Mouse (Mus musculus) midbrain, embryonic 15.5 days (tissue): ENCODE measurements at regions not wholly inside any gene's neighbourhood (a gene's known extent, or its start where the extent isn't known, plus 50 kb on each side); places are given as distances from the start of the nearest gene placed in this dataset.
"Not testable (repeated sequence)": the region's sequence is repeated elsewhere in the genome, so short reads cannot be mapped to it uniquely, and the experiment has no call there.

ENCODE experiments used
- ATAC-seq: fragments of 200-750 bp; cut with Nextera tagmentation; replicated peaks from 2 replicates; pipeline ENCODE4 v1.8.0; 2017; ENCODE audit warnings: moderate TSS enrichment
- H3K27ac ChIP-seq: fragments of 300-500 bp; sonication (generic); 2 replicates; pipeline ENCODE4 v1.5.1; 2015; ENCODE audit warnings: mild to moderate bottlenecking, inconsistent platforms
- H3K27me3 ChIP-seq: fragments of 300-500 bp; sonication (generic); replicated peaks from 2 replicates; pipeline ENCODE4 v1.6.1; 2015; ENCODE audit warnings: inconsistent platforms
- H3K36me3 ChIP-seq: fragments of 300-500 bp; sonication (generic); replicated peaks from 2 replicates; pipeline ENCODE4 v1.6.1; 2015; ENCODE audit warnings: inconsistent platforms
- H3K4me1 ChIP-seq: fragments of 300-500 bp; sonication (generic); 2 replicates; pipeline ENCODE4 v1.6.1; 2015; ENCODE audit warnings: inconsistent platforms
- H3K4me2 ChIP-seq: fragments of 300-500 bp; sonication (generic); 2 replicates; pipeline ENCODE4 v1.6.1; 2015; ENCODE audit warnings: inconsistent platforms, mild to moderate bottlenecking, moderate library complexity
- H3K4me3 ChIP-seq: fragments of 300-500 bp; sonication (generic); 2 replicates; pipeline ENCODE4 v1.5.1; 2015; ENCODE audit warnings: mild to moderate bottlenecking, inconsistent platforms
- H3K9ac ChIP-seq: fragments of 300-500 bp; sonication (generic); 2 replicates; pipeline ENCODE4 v1.6.1; 2015; ENCODE audit warnings: mild to moderate bottlenecking, inconsistent platforms
- H3K9me3 ChIP-seq: fragments of 300-500 bp; sonication (generic); 2 replicates; pipeline ENCODE4 v1.6.1; 2016; ENCODE audit warnings: inconsistent platforms
- WGBS: fragments of 180-500 bp; shearing (Covaris S2); methylation state at CpG from one replicate; pipeline ENCODE4 v1.1.7; 2015; ENCODE audit warnings: mixed read lengths; 5-methylcytosine and 5-hydroxymethylcytosine counted together

DNA sequence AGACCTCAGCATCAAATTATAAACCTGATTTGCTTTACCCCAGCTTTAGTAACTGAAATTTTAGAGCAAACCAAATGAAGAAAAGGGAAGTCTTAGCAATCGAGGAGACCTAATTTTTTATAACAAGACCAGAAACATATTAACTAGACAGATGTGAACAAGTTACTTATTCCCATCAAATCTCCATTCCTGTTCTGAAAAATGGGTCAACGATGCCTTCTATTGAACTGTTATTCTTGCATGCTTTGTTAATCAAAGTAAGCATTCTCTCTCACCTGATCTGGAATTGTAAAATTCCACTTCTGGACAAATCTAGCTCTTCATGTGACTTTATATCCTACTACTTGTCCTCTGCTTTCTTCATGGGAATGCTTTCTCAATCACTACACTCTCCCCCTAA, 137.6 kb downstream of the Arrdc3 start:
- no peaks in the 10 kb centered on the region for H3K9me3 ChIP-seq
- no peaks in the 10 kb centered on the region for H3K27me3 ChIP-seq
- no peak overlapping the region for H3K9ac ChIP-seq
- no peak overlapping the region for H3K4me3 ChIP-seq
- H3K4me2 ChIP-seq: no peak overlapping the region
- no peak overlapping the region for H3K27ac ChIP-seq
- no peaks in the 10 kb centered on the region for H3K4me1 ChIP-seq
- ATAC-seq: no peak
- no peaks in the 10 kb centered on the region for H3K36me3 ChIP-seq
- WGBS: 81% methylated on average over 2 of the region's 2 CpGs

DNA sequence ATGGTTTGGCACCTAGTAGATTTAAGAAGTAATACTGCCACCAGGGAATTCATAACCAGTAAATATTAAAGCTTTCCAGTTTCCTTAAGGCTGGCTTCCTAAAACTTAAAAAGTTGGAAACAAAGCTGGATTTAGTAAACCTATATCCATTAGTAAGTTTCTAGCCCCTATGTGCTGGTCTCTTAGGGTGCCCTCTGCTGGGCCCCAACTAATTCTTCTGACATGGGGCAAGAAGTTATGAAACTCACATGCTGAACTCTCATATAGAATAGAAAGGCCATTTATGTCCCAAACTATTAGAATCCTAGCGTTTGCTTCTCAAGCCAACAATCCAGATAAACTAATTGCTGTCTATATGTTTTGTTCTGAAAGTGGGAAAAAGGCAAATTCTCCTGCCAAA, 139.2 kb downstream of the Arrdc3 start:
- no peak for ATAC-seq
- H3K27me3 ChIP-seq: no peaks in the 10 kb centered on the region
- H3K27ac ChIP-seq: no peak overlapping the region
- no peak overlapping the region for H3K9ac ChIP-seq
- H3K4me3 ChIP-seq: no peak overlapping the region
- WGBS: 87% methylated on average over 1 of the region's 1 CpGs
- no peaks in the 10 kb centered on the region for H3K4me1 ChIP-seq
- H3K36me3 ChIP-seq: no peaks in the 10 kb centered on the region
- no peak overlapping the region for H3K4me2 ChIP-seq
- no peaks in the 10 kb centered on the region for H3K9me3 ChIP-seq

DNA sequence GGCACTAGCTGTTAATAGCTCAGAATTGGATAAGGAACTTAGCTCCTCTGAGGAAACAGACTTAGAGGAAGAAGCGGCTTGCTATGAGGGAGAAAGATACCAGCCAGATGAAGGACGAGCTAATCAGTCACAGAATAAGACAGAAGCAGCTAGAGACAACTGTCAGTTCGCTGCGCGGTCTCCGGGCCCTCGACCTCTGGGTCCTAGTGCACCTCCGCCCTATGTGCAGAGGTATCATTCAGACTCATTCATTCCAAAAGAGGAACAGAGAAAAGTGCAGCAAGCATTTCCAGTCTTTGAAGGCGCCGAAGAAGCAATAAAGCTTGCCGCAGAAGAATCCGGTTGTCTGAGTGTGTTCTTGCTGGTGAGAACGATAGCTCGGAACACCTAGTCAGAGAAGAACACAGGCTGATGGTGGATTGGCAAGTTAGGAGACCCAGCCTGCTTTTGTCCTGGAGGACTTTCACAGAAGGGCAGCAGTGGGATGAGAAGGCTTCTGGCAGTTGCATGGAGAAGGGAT, 142.1 kb downstream of the Arrdc3 start:
- ATAC-seq, H3K27ac ChIP-seq, H3K4me3 ChIP-seq, H3K9me3 ChIP-seq, H3K36me3 ChIP-seq, H3K27me3 ChIP-seq, H3K4me1 ChIP-seq, H3K4me2 ChIP-seq, H3K9ac ChIP-seq: not testable (repeated sequence)
- WGBS: 94% methylated on average over 14 of the region's 14 CpGs

DNA sequence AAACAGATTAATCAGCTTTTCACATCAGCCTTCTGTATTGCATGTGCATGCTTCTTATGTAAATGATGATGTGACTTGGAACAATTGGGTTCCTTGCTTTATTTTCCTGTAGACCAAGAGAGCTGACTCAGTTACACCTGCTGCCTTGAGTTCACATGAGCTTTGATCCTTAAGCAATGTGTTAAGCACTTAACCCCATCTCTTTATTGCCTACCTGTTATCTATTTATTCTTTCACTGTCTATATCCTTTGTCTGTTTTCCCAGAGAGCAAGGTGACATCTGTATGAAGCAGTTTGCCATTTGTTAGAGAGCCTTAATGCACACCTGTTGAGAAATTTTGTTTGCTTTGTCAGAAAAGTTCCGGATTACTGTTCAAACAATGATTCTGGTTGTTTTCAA, 154.1 kb downstream of the Arrdc3 start:
- Histone ChIP-seq H3K4me1 (no peaks in the 10 kb centered on the region), H3K9me3 (no peaks in the 10 kb centered on the region), H3K9ac (no peak overlapping the region), H3K36me3 (no peaks in the 10 kb centered on the region), H3K27me3 (no peaks in the 10 kb centered on the region), H3K4me2 (no peak overlapping the region), H3K4me3 (no peak overlapping the region), H3K27ac (no peak overlapping the region)
- ATAC-seq: no peak
- 92% methylated on average over 1 of the region's 1 CpGs for WGBS

DNA sequence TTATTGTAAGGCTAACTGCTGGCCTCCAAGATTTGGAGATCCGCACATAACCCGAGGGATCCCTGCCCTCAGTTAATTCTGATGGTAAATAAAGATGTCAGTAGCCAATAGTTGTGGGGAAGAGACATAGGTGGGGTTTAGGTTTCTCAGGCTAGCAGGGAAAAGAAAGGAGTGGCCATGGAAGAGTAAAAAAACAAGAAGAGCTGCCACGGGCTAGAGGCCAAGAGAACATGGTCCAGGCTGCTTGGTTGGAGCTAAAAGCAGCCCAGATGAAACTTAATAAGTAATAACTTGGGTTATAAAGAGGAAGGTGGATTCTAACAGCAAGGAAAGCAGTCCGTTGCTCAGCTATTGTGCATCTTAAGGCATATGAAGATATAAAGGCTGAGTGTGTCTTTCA, 155.6 kb downstream of the Arrdc3 start:
- 72% methylated on average over 4 of the region's 4 CpGs for WGBS
- no peak overlapping the region for H3K4me2 ChIP-seq
- no peak overlapping the region for H3K27ac ChIP-seq
- no peaks in the 10 kb centered on the region for H3K4me1 ChIP-seq
- ATAC-seq: no peak
- no peaks in the 10 kb centered on the region for H3K27me3 ChIP-seq
- no peaks in the 10 kb centered on the region for H3K36me3 ChIP-seq
- no peak overlapping the region for H3K9ac ChIP-seq
- H3K9me3 ChIP-seq: no peaks in the 10 kb centered on the region
- H3K4me3 ChIP-seq: no peak overlapping the region

DNA sequence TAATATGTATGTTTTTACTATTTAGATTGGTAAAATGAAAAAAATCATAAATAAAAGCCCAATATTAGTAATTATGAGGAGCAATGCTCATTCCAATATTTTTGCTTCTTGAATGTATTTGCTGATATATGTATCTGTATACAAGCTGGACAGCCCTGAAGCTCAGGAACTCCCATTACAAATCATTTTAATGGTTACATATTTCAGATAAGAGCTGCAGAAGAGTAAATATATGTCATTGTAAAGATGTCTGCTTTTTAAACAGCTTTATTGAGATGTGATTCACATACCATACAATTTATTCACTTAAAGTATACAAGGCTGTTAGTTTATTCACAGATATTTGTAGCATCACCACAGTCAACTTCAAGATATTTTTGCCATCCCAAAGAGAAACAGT, 157.3 kb downstream of the Arrdc3 start:
- no peak overlapping the region for H3K4me3 ChIP-seq
- no peaks in the 10 kb centered on the region for H3K4me1 ChIP-seq
- H3K27ac ChIP-seq: no peak overlapping the region
- H3K9ac ChIP-seq: no peak overlapping the region
- no peaks in the 10 kb centered on the region for H3K27me3 ChIP-seq
- H3K9me3 ChIP-seq: no peaks in the 10 kb centered on the region
- H3K36me3 ChIP-seq: no peaks in the 10 kb centered on the region
- H3K4me2 ChIP-seq: no peak overlapping the region
- ATAC-seq: no peak

DNA sequence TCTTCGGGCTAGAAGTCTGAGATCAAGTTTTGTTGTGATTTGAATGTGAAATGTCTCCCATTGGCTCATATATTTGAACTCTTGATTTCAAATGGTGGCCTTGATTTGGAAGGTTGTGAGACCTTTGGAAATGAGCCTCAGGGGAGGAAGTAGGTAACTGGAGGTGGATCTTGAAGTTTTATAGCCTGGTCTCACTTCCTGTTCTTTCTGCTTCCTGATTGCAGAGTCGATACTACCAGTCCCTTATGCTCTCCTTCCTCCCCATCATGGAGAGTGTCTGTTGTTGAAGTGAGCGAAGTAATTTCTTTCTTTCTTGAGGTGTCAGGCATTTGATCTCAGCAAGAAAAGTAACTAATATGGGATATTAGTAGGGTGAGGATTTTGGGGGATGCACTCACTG, 158.5 kb downstream of the Arrdc3 start:
- no peak for ATAC-seq
- Histone ChIP-seq H3K4me1 (no peaks in the 10 kb centered on the region), H3K27me3 (no peaks in the 10 kb centered on the region), H3K4me3 (no peak overlapping the region), H3K36me3 (no peaks in the 10 kb centered on the region), H3K9ac (no peak overlapping the region), H3K27ac (no peak overlapping the region), H3K9me3 (no peaks in the 10 kb centered on the region), H3K4me2 (no peak overlapping the region)
- WGBS: 76% methylated on average over 3 of the region's 3 CpGs
